Mouse (Mus musculus) ovary, adult 18-20 months (tissue): ENCODE results near the gene Pdlim1.

Experiments used
- DNase-seq: peaks from one replicate; pipeline ENCODE4 v3.0.0; 2022; ENCODE audit warnings: low spot score, mixed read lengths

Gene Pdlim1

DNA sequence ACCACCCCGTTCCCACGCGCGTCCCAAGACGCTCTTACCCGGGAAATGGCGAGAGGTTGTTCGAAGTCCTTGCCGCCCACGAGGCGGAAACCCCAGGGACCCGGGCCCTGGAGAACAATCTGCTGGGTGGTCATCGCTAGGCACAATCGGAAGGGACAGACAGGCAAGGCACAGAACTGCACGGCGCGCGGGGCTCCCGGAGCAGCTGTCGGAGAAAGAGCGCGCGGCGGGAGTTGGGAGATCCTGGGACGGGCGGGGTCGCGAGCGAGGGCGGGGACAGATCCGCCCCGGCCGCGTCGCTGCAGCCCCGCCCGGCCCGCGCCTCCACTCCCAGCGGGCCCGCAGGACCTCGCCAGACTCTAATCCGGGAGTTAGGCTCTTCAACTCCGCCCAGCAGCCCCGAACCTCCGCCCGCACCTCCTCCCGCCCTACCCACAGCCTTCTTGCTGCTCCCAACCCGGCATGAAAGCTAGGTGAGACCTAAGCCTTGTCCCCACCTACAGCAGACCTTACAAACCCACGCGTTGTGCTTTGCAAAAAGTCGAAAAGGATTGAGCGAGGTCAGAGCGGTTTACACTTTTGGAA lies at the start of gene Pdlim1:
Gene Pdlim1, minus strand, starts transcription at position 535 of the 585 bp plus-strand sequence.
- DNase-seq: peak; percentile 74

- no peak for DNase-seq
Observed at GRCm38 (mm10) chr19:40319199-40319598, 47.6 kb upstream of the Pdlim1 start.

GRCm38 (mm10) chr19:40318511-40318910 lies 46.9 kb upstream of the Pdlim1 start:
- no peak for DNase-seq

DNA sequence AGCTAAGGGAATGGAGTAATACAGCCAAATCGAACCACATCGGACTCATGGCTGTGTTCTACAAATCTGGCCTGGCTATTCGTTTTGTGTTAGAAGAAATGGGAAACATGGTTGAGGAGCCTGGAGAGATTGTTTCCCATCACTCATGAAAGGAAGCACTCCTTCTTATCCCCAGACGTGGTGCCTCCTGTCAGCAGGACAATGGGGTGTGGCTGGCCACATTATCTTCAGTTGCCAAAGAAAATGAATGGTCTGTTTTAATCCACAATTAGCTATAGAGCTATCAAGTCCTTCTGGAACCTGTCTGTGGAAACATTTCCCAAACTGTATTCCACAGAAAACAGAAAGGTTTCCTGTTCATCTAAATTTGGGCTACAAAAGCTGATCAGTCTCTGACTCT lies 45.4 kb upstream of the Pdlim1 start:
- DNase-seq: no peak

- DNase-seq: no peak
Observed at GRCm38 (mm10) chr19:40314252-40314651, 42.6 kb upstream of the Pdlim1 start.

DNA sequence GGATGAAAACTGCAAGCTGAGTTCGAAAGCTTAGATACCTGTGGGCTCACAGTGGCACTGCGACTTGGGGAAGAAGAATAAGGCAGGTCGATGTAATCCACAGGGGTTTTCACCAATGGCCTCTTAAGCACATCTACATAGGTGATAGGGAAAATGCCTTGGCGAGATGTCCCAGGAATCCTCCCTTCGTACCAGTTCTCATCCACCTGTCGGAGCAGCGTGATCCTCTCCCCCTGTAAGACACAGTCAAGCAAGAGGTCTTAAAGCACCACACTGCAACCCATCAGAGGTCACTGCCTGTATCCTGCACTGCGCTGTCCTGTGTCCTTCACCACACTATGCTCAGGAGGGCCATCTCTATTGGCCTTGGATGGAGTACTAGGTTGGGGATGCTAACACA lies 40.0 kb upstream of the Pdlim1 start:
- DNase-seq: no peak

DNA sequence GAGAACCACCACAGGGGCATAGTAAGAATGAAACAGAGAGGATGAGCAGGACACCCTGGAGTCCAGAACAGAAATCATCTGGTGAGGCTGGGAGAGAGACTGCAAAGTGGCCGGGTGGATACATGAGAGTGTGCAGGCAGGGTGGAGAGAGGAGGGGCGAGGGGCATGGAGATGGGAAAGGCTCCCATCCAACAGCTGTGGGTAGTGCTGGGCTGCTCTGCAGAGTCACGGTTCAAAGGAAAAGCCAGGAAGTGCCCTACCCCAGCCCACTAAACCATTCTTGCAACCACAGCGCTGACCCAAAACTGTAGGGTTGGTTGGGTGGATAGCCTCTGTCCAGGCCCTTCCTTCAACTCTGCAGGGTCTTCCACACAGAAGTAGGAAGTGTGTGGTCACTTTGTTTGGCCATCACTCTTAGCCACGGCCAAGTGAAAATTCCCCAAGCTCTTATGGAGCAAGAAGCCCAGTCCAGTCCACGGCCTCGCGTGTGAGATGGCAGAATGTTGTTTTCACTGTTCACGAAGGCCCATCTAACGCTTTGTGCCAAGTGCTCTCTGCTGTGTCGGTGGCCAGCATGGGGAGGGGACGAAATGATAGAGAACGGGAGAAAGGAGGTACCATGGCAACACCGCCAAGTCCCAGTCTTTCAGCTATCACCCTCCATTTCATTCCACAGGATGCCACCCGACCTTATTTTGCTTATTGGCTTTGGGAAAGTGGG lies 38.9 kb upstream of the Pdlim1 start:
- DNase-seq: no peak

- no peak for DNase-seq
Observed at GRCm38 (mm10) chr19:40309911-40310310, 38.3 kb upstream of the Pdlim1 start.

DNA sequence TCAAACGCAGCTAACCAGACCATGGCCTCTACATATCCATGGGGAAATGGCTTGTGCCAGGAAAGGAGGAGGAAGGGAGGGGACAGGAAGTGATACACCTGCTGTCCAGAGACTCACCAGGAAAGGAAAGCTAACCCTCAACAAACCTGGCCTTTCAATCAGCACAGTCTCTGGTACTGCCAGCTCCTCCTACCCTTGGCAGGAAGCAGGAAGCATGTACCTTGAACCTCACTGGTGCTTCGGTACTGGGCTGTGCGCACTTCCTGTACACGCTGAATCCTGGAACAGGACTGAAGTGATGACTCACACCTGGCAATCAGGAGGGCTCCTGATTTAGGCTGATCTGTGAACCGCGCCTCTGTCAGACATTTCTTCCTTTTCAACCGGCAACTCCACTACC lies 35.9 kb upstream of the Pdlim1 start:
- DNase-seq: no peak

- no peak for DNase-seq
Observed at GRCm38 (mm10) chr19:40306631-40307030, 35.0 kb upstream of the Pdlim1 start.

- no peak for DNase-seq
Observed at GRCm38 (mm10) chr19:40305456-40305855, 33.8 kb upstream of the Pdlim1 start.

- DNase-seq: no peak
Observed at GRCm38 (mm10) chr19:40302916-40303315, 31.3 kb upstream of the Pdlim1 start.

- DNase-seq: no peak
Observed at GRCm38 (mm10) chr19:40302477-40302876, 30.8 kb upstream of the Pdlim1 start.

GRCm38 (mm10) chr19:40299983-40300759 lies 28.5 kb upstream of the Pdlim1 start:
- DNase-seq: no peak

GRCm38 (mm10) chr19:40299182-40299581 lies 27.5 kb upstream of the Pdlim1 start:
- DNase-seq: no peak

GRCm38 (mm10) chr19:40298574-40298973 lies 26.9 kb upstream of the Pdlim1 start:
- no peak for DNase-seq

DNA sequence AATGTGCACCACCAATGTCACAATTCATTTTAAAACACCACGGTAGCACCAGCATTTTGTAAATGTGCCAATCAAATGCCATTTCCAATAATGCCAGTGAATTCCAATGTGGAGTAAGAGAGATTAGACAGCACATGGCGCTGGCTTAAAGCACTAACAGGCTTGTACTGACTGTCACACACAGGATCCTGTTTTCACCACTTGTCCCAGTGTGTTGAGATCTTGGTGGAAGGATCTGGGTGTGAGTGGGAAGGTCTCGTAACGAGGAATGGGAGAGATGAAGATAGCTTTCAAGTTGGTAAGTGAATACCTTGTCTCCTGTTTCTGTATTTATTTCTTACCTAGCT lies 26.1 kb upstream of the Pdlim1 start:
- DNase-seq: no peak

DNA sequence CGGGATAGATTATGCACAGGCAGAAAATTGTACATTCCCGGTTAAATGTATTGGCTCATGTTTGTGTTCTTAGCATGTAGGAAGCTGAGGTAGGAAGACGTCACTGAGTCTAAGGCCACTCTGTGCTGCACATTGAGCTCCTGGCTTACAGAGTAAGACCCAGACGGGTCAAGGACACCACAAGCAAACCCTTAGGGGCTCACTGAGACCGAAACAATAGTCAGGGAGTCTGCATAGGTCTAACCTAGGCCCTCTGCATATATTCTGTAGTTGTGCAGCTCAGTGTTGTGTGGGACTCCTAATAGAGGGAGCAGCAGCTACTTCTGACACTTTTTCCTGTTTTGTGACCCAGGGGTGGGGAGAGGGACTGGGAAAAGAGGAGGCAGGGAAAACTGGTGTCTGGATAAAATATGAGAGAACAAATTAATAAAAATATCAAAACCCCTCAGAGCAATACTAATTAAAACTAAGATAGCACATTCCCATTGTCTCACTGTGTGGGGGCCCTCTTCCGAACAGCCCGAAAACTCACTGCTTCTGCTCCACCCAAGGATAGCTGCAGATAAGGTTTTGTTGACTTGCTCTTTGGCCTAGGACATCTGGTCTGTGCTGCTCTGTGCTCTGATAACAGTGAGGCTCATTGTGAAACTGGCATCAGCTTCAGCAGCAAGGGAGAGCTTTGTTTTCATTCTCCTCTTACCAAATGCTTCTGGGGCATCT lies 25.6 kb upstream of the Pdlim1 start:
- DNase-seq: peak; percentile 50

GRCm38 (mm10) chr19:40294231-40294630 lies 22.6 kb upstream of the Pdlim1 start:
- DNase-seq: no peak

DNA sequence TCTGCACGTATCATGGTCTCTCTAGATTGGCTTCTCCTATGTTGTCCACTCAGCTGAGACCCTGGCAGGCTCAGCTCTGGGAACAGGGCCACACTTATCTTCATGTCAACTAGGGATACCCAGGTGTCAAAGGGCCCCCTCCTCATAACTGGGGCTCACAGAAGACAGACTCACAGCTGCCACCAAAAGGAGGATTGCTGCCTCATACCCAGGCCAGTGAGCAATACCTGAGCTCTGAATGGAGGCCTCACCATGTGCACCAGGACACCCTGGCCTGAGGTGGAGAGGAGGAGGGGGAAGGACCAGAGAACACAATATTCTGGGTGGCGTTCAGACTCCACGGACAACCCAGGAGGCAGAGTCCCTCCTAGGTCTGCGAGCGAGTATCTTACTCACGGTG lies 22.1 kb upstream of the Pdlim1 start:
- no peak for DNase-seq

- DNase-seq: no peak
Observed at GRCm38 (mm10) chr19:40290099-40290724, 18.6 kb upstream of the Pdlim1 start.

- DNase-seq: no peak
Observed at GRCm38 (mm10) chr19:40288415-40288814, 16.8 kb upstream of the Pdlim1 start.
